Comparison of ENCODE assay signal across 8 mouse cellular contexts in genomic region chr5:114273693-114274402, GRCm38 (mm10). TPM values are rescaled to one million over a fixed set of nuclear protein-coding genes. Genes with fewer than 3 reads are reported as not detected.
DNase-seq lines count a peak whose midpoint lies in the region; ATAC-seq and TF ChIP-seq lines count a peak whose summit lies in the region.

TSS of gene Foxn4 (minus strand) at chr5:114273807.

- no peak within 1 kb of the TSS for H3K27ac ChIP-seq in lung, embryonic 14.5 days (ENCODE audit: low read depth)
- no peak within 1 kb of the TSS for H3K27ac ChIP-seq in forebrain, embryonic 13.5 days
- no peak within 1 kb of the TSS for H3K27ac ChIP-seq in liver, embryonic 13.5 days
- H3K27ac ChIP-seq in stomach, embryonic 15.5 days, result no peak within 1 kb of the TSS

- no peaks in the 10 kb centered on the region for H3K36me3 ChIP-seq in lung, embryonic 14.5 days (ENCODE audit: insufficient read depth)
- no peaks in the 10 kb centered on the region for H3K36me3 ChIP-seq in forebrain, embryonic 13.5 days (ENCODE audit: poor library complexity, severe bottlenecking)
- no peaks in the 10 kb centered on the region for H3K36me3 ChIP-seq in liver, embryonic 13.5 days
- no peaks in the 10 kb centered on the region for H3K36me3 ChIP-seq in stomach, embryonic 15.5 days

- H3K4me1 ChIP-seq in lung, embryonic 14.5 days (ENCODE audit: insufficient read depth), result no peaks in the 10 kb centered on the region
- peaks cover 36% of the 10 kb centered on the region for H3K4me1 ChIP-seq in forebrain, embryonic 13.5 days
- peaks cover 3% of the 10 kb centered on the region; the same call in 1 of the 2 replicates for H3K4me1 ChIP-seq in liver, embryonic 13.5 days (replicated peaks)
- peaks cover 18% of the 10 kb centered on the region for H3K4me1 ChIP-seq in stomach, embryonic 15.5 days

- no peak for TF ChIP-seq CTCF in lung, embryonic 14.5 days (IDR thresholded peaks at IDR 0.05; ENCODE audit: low read depth)

- ATAC-seq in lung, embryonic 14.5 days (ENCODE audit: insufficient read depth), result no peak
- ATAC-seq in forebrain, embryonic 13.5 days, result no peak
- no peak for ATAC-seq in liver, embryonic 13.5 days (ENCODE audit: low read depth)
- no peak for ATAC-seq in stomach, embryonic 15.5 days (ENCODE audit: insufficient read depth, low FRiP score, low read depth)
- no peak for ATAC-seq in megakaryocyte-erythroid progenitor cell, adult 5-6 weeks (replicated peaks; ENCODE audit: low FRiP score, low TSS enrichment, poor library complexity, severe bottlenecking)

- peak within 1 kb of the TSS; percentile 59 for H3K4me2 ChIP-seq in lung, embryonic 14.5 days
- peak within 1 kb of the TSS; percentile 62 for H3K4me2 ChIP-seq in forebrain, embryonic 13.5 days
- peak within 1 kb of the TSS; percentile 38 for H3K4me2 ChIP-seq in liver, embryonic 13.5 days
- peak within 1 kb of the TSS; percentile 66 for H3K4me2 ChIP-seq in stomach, embryonic 15.5 days

- H3K9me3 ChIP-seq in lung, embryonic 14.5 days (ENCODE audit: low read depth, low read length), result no peaks in the 10 kb centered on the region
- no peaks in the 10 kb centered on the region for H3K9me3 ChIP-seq in forebrain, embryonic 13.5 days (replicated peaks)
- H3K9me3 ChIP-seq in liver, embryonic 13.5 days (replicated peaks), result no peaks in the 10 kb centered on the region
- no peaks in the 10 kb centered on the region for H3K9me3 ChIP-seq in stomach, embryonic 15.5 days

- WGBS in lung, embryonic 14.5 days, result under 1% methylated on average over 55 of the region's 56 CpGs
- under 1% methylated on average over 45 of the region's 56 CpGs for WGBS in forebrain, embryonic 13.5 days
- 1% methylated on average over 55 of the region's 56 CpGs for WGBS in liver, embryonic 13.5 days (ENCODE audit: insufficient replicate concordance)
- WGBS in stomach, embryonic 15.5 days, result under 1% methylated on average over 50 of the region's 56 CpGs

- no peak within 1 kb of the TSS for H3K9ac ChIP-seq in lung, embryonic 14.5 days
- H3K9ac ChIP-seq in forebrain, embryonic 13.5 days, result 0 out of 2 replicates have a peak within 1 kb of the TSS, but pooled peaks have one; percentile 2
- no peak within 1 kb of the TSS for H3K9ac ChIP-seq in liver, embryonic 13.5 days
- no peak within 1 kb of the TSS for H3K9ac ChIP-seq in stomach, embryonic 15.5 days

- peak within 1 kb of the TSS; percentile 31 for H3K4me3 ChIP-seq in lung, embryonic 14.5 days (ENCODE audit: low read depth, low read length)
- peak within 1 kb of the TSS; percentile 37 for H3K4me3 ChIP-seq in forebrain, embryonic 13.5 days
- peak within 1 kb of the TSS; percentile 26 for H3K4me3 ChIP-seq in liver, embryonic 13.5 days (replicated peaks)
- peak within 1 kb of the TSS; percentile 38 for H3K4me3 ChIP-seq in stomach, embryonic 15.5 days (replicated peaks)

- H3K27me3 ChIP-seq in lung, embryonic 14.5 days (ENCODE audit: insufficient read depth, low read length), result peaks cover 72% of the 10 kb centered on the region
- H3K27me3 ChIP-seq in forebrain, embryonic 13.5 days, result peaks cover 99% of the 10 kb centered on the region
- peaks cover 96% of the 10 kb centered on the region for H3K27me3 ChIP-seq in liver, embryonic 13.5 days
- peaks cover 57% of the 10 kb centered on the region for H3K27me3 ChIP-seq in stomach, embryonic 15.5 days (replicated peaks)

- DNase-seq in lung, embryonic 14.5 days, result peak; percentile 45
- DNase-seq in lung, postnatal 4 days, result no peak
- DNase-seq in liver, embryonic 13.5 days, result no peak
- DNase-seq in layer of hippocampus, adult 9-10 months (ENCODE audit: low spot score), result no peak
- no peak for DNase-seq in thymus, postnatal 10 days (ENCODE audit: low spot score in 2 of 2)

RNA-seq across cellular contexts. Expression of gene Foxn4, which starts in this region (rescaled TPM):
- 0.16 and 0.22 TPM in 2 replicates for polyA plus RNA-seq in lung, embryonic 14.5 days (2014; fragmentation: Nextera tagmentation; extraction: Ambion mirVana)
- polyA plus RNA-seq in forebrain, embryonic 13.5 days (2015; fragmentation: Nextera tagmentation; extraction: Ambion mirVana), result 0.12 and 0.31 TPM in 2 replicates
- not detected in 2 replicates for polyA plus RNA-seq in liver, embryonic 13.5 days (2015; fragmentation: Nextera tagmentation; extraction: Ambion mirVana)
- polyA plus RNA-seq in stomach, embryonic 15.5 days (2015; fragmentation: Nextera tagmentation; extraction: Ambion mirVana), result not detected in 2 replicates
- total RNA-seq in megakaryocyte-erythroid progenitor cell, adult 5-6 weeks (2014; fragmentation: Nextera tagmentation), result not detected in 2 replicates
- total RNA-seq in megakaryocyte-erythroid progenitor cell, adult 5-6 weeks (2017), result not detected in 2 replicates

Comparison
In these comparisons a context has a peak if more than half of its experiments do, and no peak if none do; other contexts are left out.
1. Peak in DNase-seq, H3K4me3 ChIP-seq and H3K4me2 ChIP-seq in lung, embryonic 14.5 days; RNA of the gene not detected or under 1 TPM.